15 mouse cellular contexts compared by ENCODE assay signal in genomic region chr2:45158351-45158782, GRCm38 (mm10). TPM values are rescaled to one million over a fixed set of nuclear protein-coding genes. Genes with fewer than 3 reads are reported as not detected.
DNase-seq lines count a peak whose midpoint lies in the region; ATAC-seq lines count a peak whose summit lies in the region.
"Had no signal": no experiment of that assay in that cellular context is flagged by ENCODE, and none has a peak within 500 bp of the region (broad histone marks: within the 10 kb centered on the region; RNA-seq: fewer than 3 reads in every experiment).

No protein-coding gene starts in this region.

- H3K27me3 ChIP-seq in limb, embryonic 12.5 days = peaks cover 10% of the 10 kb centered on the region; the same call in 1 of the 2 replicates
- peaks cover 37% of the 10 kb centered on the region; the same call in 1 of the 2 replicates for H3K27me3 ChIP-seq in limb, embryonic 10.5 days (ENCODE audit: low read depth, poor library complexity, severe bottlenecking)
- H3K27me3 ChIP-seq in forebrain, embryonic 14.5 days (replicated peaks; ENCODE audit: control insufficient read depth, insufficient read depth, low read length) = no peaks in the 10 kb centered on the region
- peaks cover 45% of the 10 kb centered on the region for H3K27me3 ChIP-seq in limb, embryonic 13.5 days
- no peaks in the 10 kb centered on the region for H3K27me3 ChIP-seq in neural tube, embryonic 14.5 days (ENCODE audit: control insufficient read depth, insufficient read depth, low read length)
- H3K27me3 ChIP-seq: CH12.LX; intestine, embryonic 15.5 days had no signal

- WGBS in limb, embryonic 12.5 days = 13% methylated on average over 8 of the region's 8 CpGs
- WGBS in limb, embryonic 10.5 days = 12% methylated on average over 8 of the region's 8 CpGs
- WGBS in forebrain, embryonic 14.5 days = 2% methylated on average over 8 of the region's 8 CpGs
- WGBS in limb, embryonic 13.5 days = 21% methylated on average over 8 of the region's 8 CpGs
- WGBS in neural tube, embryonic 14.5 days = 7% methylated on average over 8 of the region's 8 CpGs

- H3K4me2 ChIP-seq in limb, embryonic 12.5 days = peak overlapping the region; percentile 33
- peak overlapping the region; percentile 41 for H3K4me2 ChIP-seq in forebrain, embryonic 14.5 days (ENCODE audit: low read length)
- peak overlapping the region; percentile 41 for H3K4me2 ChIP-seq in limb, embryonic 13.5 days (replicated peaks)
- H3K4me2 ChIP-seq in neural tube, embryonic 14.5 days (ENCODE audit: low read depth, low read length) = peak overlapping the region; percentile 51
- H3K4me2 ChIP-seq: intestine, embryonic 15.5 days had no signal

- no peaks in the 10 kb centered on the region for H3K36me3 ChIP-seq in limb, embryonic 12.5 days
- H3K36me3 ChIP-seq in limb, embryonic 10.5 days = no peaks in the 10 kb centered on the region
- no peaks in the 10 kb centered on the region for H3K36me3 ChIP-seq in forebrain, embryonic 14.5 days (ENCODE audit: control insufficient read depth, insufficient read depth, low read length)
- no peaks in the 10 kb centered on the region for H3K36me3 ChIP-seq in limb, embryonic 13.5 days
- no peaks in the 10 kb centered on the region for H3K36me3 ChIP-seq in neural tube, embryonic 14.5 days (ENCODE audit: control insufficient read depth, insufficient read depth, low read length)
- H3K36me3 ChIP-seq: intestine, embryonic 15.5 days had no signal

- no peak overlapping the region for H3K9ac ChIP-seq in limb, embryonic 12.5 days (replicated peaks)
- H3K9ac ChIP-seq in forebrain, embryonic 14.5 days (ENCODE audit: low read length) = peak overlapping the region; percentile 42
- H3K9ac ChIP-seq in limb, embryonic 13.5 days = no peak overlapping the region
- H3K9ac ChIP-seq in neural tube, embryonic 14.5 days (replicated peaks; ENCODE audit: low read depth, low read length) = peak overlapping the region; percentile 44
- H3K9ac ChIP-seq: intestine, embryonic 15.5 days had no signal

- peaks cover 4% of the 10 kb centered on the region; the same call in 1 of the 2 replicates for H3K4me1 ChIP-seq in limb, embryonic 12.5 days (replicated peaks)
- peaks cover 20% of the 10 kb centered on the region for H3K4me1 ChIP-seq in limb, embryonic 10.5 days
- no peaks in the 10 kb centered on the region for H3K4me1 ChIP-seq in forebrain, embryonic 14.5 days (ENCODE audit: control insufficient read depth, insufficient read depth, low read length)
- H3K4me1 ChIP-seq in limb, embryonic 13.5 days = peaks cover 4% of the 10 kb centered on the region; the same call in 1 of the 2 replicates
- no peaks in the 10 kb centered on the region for H3K4me1 ChIP-seq in neural tube, embryonic 14.5 days (ENCODE audit: control insufficient read depth, insufficient read depth, low read length)
- H3K4me1 ChIP-seq: intestine, embryonic 15.5 days had no signal

- ATAC-seq in limb, embryonic 12.5 days (ENCODE audit: insufficient number of reproducible peaks, insufficient read depth, low FRiP score, low TSS enrichment, low read depth) = no peak
- peak; percentile 86 for ATAC-seq in forebrain, embryonic 14.5 days
- no peak for ATAC-seq in limb, embryonic 13.5 days (ENCODE audit: low FRiP score, low read depth)
- no peak for ATAC-seq in neural tube, embryonic 14.5 days (ENCODE audit: low read depth)
- ATAC-seq: intestine, embryonic 15.5 days; lung, postnatal 0 days had no signal

- DNase-seq in limb, embryonic 10.5 days (ENCODE audit: low spot score) = no peak
- peak; percentile 89 for DNase-seq in forebrain, embryonic 14.5 days (ENCODE audit: low spot score)
- DNase-seq in testis, postnatal 10 days (ENCODE audit: low spot score) = no peak
- DNase-seq in urinary bladder, postnatal 10 days (ENCODE audit: low spot score) = no peak
- no peak for DNase-seq in cerebellum, adult 11-12 months
- DNase-seq: cerebellum, postnatal 14 days; gastrocnemius, postnatal 25 days; layer of hippocampus, adult 9-11 months; liver had no signal

- H3K27ac ChIP-seq in limb, embryonic 12.5 days = no peak overlapping the region
- no peak overlapping the region for H3K27ac ChIP-seq in limb, embryonic 10.5 days
- peak overlapping the region; percentile 44; the same call in 1 of the 2 replicates for H3K27ac ChIP-seq in forebrain, embryonic 14.5 days (ENCODE audit: low read depth, low read length)
- no peak overlapping the region for H3K27ac ChIP-seq in limb, embryonic 13.5 days
- no peak overlapping the region for H3K27ac ChIP-seq in neural tube, embryonic 14.5 days (ENCODE audit: low read depth, low read length)
- H3K27ac ChIP-seq: intestine, embryonic 15.5 days had no signal

- no peak overlapping the region for H3K4me3 ChIP-seq in limb, embryonic 12.5 days (replicated peaks)
- no peak overlapping the region for H3K4me3 ChIP-seq in limb, embryonic 10.5 days
- H3K4me3 ChIP-seq in forebrain, embryonic 14.5 days (ENCODE audit: low read depth, low read length) = peak overlapping the region; percentile 2; the same call in 1 of the 2 replicates
- peak overlapping the region; percentile 15 for H3K4me3 ChIP-seq in limb, embryonic 13.5 days
- H3K4me3 ChIP-seq in neural tube, embryonic 14.5 days (ENCODE audit: low read depth, low read length) = peak overlapping the region; percentile 11
- H3K4me3 ChIP-seq: intestine, embryonic 15.5 days had no signal

- H3K9me3 ChIP-seq in limb, embryonic 12.5 days = no peaks in the 10 kb centered on the region
- no peaks in the 10 kb centered on the region for H3K9me3 ChIP-seq in limb, embryonic 10.5 days (replicated peaks)
- H3K9me3 ChIP-seq in forebrain, embryonic 14.5 days (replicated peaks; ENCODE audit: control insufficient read depth, low read length) = no peaks in the 10 kb centered on the region
- H3K9me3 ChIP-seq in limb, embryonic 13.5 days = no peaks in the 10 kb centered on the region
- H3K9me3 ChIP-seq in neural tube, embryonic 14.5 days (ENCODE audit: control insufficient read depth, low read length) = no peaks in the 10 kb centered on the region
- H3K9me3 ChIP-seq: intestine, embryonic 15.5 days had no signal

RNA-seq across cellular contexts. Expression of gene Zeb2, which starts 41.2 kb away (rescaled TPM):
- polyA plus RNA-seq in limb, embryonic 12.5 days (2016; fragmentation: Nextera tagmentation; extraction: Ambion mirVana) = 12.3 and 14.8 TPM in 2 replicates
- polyA plus RNA-seq in limb, embryonic 10.5 days (2016; fragmentation: Nextera tagmentation; extraction: Ambion mirVana) = 5.3 and 5.4 TPM in 2 replicates
- polyA plus RNA-seq in forebrain, embryonic 14.5 days (2014; fragmentation: Nextera tagmentation; extraction: Ambion mirVana) = 70.6 and 87.0 TPM in 2 replicates
- 29.9 and 31.8 TPM in 2 replicates for polyA plus RNA-seq in limb, embryonic 13.5 days (2015; fragmentation: Nextera tagmentation; extraction: Ambion mirVana)
- 53.8 and 57.6 TPM in 2 replicates for polyA plus RNA-seq in neural tube, embryonic 14.5 days (2014; fragmentation: Nextera tagmentation; extraction: Ambion mirVana)

Comparison
In these comparisons a context has a peak if more than half of its experiments do, and no peak if none do; other contexts are left out.
1. H3K4me3 ChIP-seq: peak in forebrain, embryonic 14.5 days (single experiment), limb, embryonic 13.5 days (single experiment) and neural tube, embryonic 14.5 days (single experiment); none in limb, embryonic 12.5 days (single experiment) and limb, embryonic 10.5 days (single experiment).
2. H3K9ac ChIP-seq: peak in forebrain, embryonic 14.5 days (single experiment) and neural tube, embryonic 14.5 days (single experiment); none in limb, embryonic 12.5 days (single experiment) and limb, embryonic 13.5 days (single experiment).
3. Peak in every context shown above with its lines, with median percentiles within 50 percentile points of each other: H3K4me2 ChIP-seq.